Mouse (Mus musculus) kidney, embryonic 16.5 days (tissue): ENCODE measurements at regions not wholly inside any gene's neighbourhood (a gene's known extent, or its start where the extent isn't known, plus 50 kb on each side); places are given as distances from the start of the nearest gene placed in this dataset.
"Not testable (repeated sequence)": the region's sequence is repeated elsewhere in the genome, so short reads cannot be mapped to it uniquely, and the experiment has no call there.

ENCODE experiments used
- ATAC-seq: fragments of 200-750 bp; cut with Nextera tagmentation; 2 replicates; pipeline ENCODE4 v1.8.0; 2017; ENCODE audit warnings: moderate TSS enrichment; ENCODE audit not compliant: low FRiP score, low TSS enrichment
- H3K27ac ChIP-seq: fragments of 300-500 bp; sonication (generic); 2 replicates; pipeline ENCODE4 v1.5.1; 2014; ENCODE audit warnings: low read length
- H3K27me3 ChIP-seq: fragments of 300-500 bp; sonication (generic); 2 replicates; pipeline ENCODE4 v1.6.1; 2014; ENCODE audit warnings: low read length, control low read depth, mixed read lengths; ENCODE audit not compliant: insufficient read depth
- H3K36me3 ChIP-seq: fragments of 300-500 bp; sonication (generic); 2 replicates; pipeline ENCODE4 v1.6.1; 2014; ENCODE audit warnings: low read length, control low read depth, mixed read lengths; ENCODE audit not compliant: insufficient read depth
- H3K4me1 ChIP-seq: fragments of 300-500 bp; sonication (generic); 2 replicates; pipeline ENCODE4 v1.6.1; 2014; ENCODE audit warnings: low read length, control low read depth, mixed read lengths; ENCODE audit not compliant: insufficient read depth
- H3K4me2 ChIP-seq: fragments of 300-500 bp; sonication (generic); replicated peaks from 2 replicates; pipeline ENCODE4 v1.6.1; 2014; ENCODE audit warnings: low read depth, low read length
- H3K4me3 ChIP-seq: fragments of 300-500 bp; sonication (generic); 2 replicates; pipeline ENCODE4 v1.5.1; 2014; ENCODE audit warnings: mild to moderate bottlenecking, low read length
- H3K9ac ChIP-seq: fragments of 300-500 bp; sonication (generic); replicated peaks from 2 replicates; pipeline ENCODE4 v1.6.1; 2014; ENCODE audit warnings: low read length
- H3K9me3 ChIP-seq: fragments of 300-500 bp; sonication (generic); 2 replicates; pipeline ENCODE4 v1.6.1; 2016; ENCODE audit warnings: low read length, control low read depth
- WGBS: fragments of 180-500 bp; shearing (Covaris S2); extraction: QIAGEN DNeasy Blood & Tissue Kit; methylation state at CpG from one replicate; pipeline ENCODE4 v1.1.7; 2014; 5-methylcytosine and 5-hydroxymethylcytosine counted together

- Histone ChIP-seq H3K4me2 (no peak overlapping the region), H3K36me3 (no peaks in the 10 kb centered on the region), H3K27me3 (no peaks in the 10 kb centered on the region), H3K27ac (no peak overlapping the region), H3K4me3 (no peak overlapping the region), H3K9ac (no peak overlapping the region), H3K4me1 (no peaks in the 10 kb centered on the region), H3K9me3 (no peaks in the 10 kb centered on the region)
- no peak for ATAC-seq
- 54% methylated on average over 4 of the region's 4 CpGs for WGBS
Observed at GRCm38 (mm10) chr8:37215894-37216293, 222.5 kb downstream of the AI429214 start.

GRCm38 (mm10) chr8:37227091-37227490 is 233.7 kb downstream of the AI429214 start:
- Histone ChIP-seq H3K9ac (no peak overlapping the region), H3K9me3 (no peaks in the 10 kb centered on the region), H3K4me3 (no peak overlapping the region), H3K36me3 (no peaks in the 10 kb centered on the region), H3K4me1 (no peaks in the 10 kb centered on the region), H3K27me3 (no peaks in the 10 kb centered on the region), H3K27ac (no peak overlapping the region), H3K4me2 (no peak overlapping the region)
- WGBS, result 77% methylated on average over 2 of the region's 2 CpGs
- ATAC-seq, result no peak

GRCm38 (mm10) chr8:37237306-37237705 is 243.9 kb downstream of the AI429214 start:
- H3K4me3 ChIP-seq, result no peak overlapping the region
- H3K36me3 ChIP-seq, result no peaks in the 10 kb centered on the region
- no peak overlapping the region for H3K4me2 ChIP-seq
- H3K27me3 ChIP-seq, result no peaks in the 10 kb centered on the region
- H3K9me3 ChIP-seq, result no peaks in the 10 kb centered on the region
- H3K9ac ChIP-seq, result no peak overlapping the region
- ATAC-seq, result no peak
- no peaks in the 10 kb centered on the region for H3K4me1 ChIP-seq
- H3K27ac ChIP-seq, result no peak overlapping the region
- 82% methylated on average over 2 of the region's 2 CpGs for WGBS

- no peak for ATAC-seq
- H3K9ac ChIP-seq, result no peak overlapping the region
- H3K27ac ChIP-seq, result no peak overlapping the region
- no peak overlapping the region for H3K4me2 ChIP-seq
- no peaks in the 10 kb centered on the region for H3K27me3 ChIP-seq
- H3K9me3 ChIP-seq, result no peaks in the 10 kb centered on the region
- H3K4me1 ChIP-seq, result no peaks in the 10 kb centered on the region
- no peak overlapping the region for H3K4me3 ChIP-seq
- H3K36me3 ChIP-seq, result no peaks in the 10 kb centered on the region
Observed at GRCm38 (mm10) chr8:37239354-37239753, 245.9 kb downstream of the AI429214 start.

GRCm38 (mm10) chr8:37251234-37251633 is 257.8 kb downstream of the AI429214 start:
- H3K4me3 ChIP-seq, H3K4me2 ChIP-seq, H3K4me1 ChIP-seq, H3K9ac ChIP-seq, H3K9me3 ChIP-seq, H3K36me3 ChIP-seq, H3K27me3 ChIP-seq, H3K27ac ChIP-seq, ATAC-seq: not testable (repeated sequence)
- 66% methylated on average over 7 of the region's 7 CpGs for WGBS

- H3K9me3 ChIP-seq, result no peaks in the 10 kb centered on the region
- H3K4me2 ChIP-seq, result no peak overlapping the region
- no peak overlapping the region for H3K9ac ChIP-seq
- H3K36me3 ChIP-seq, result no peaks in the 10 kb centered on the region
- WGBS, result 80% methylated on average over 7 of the region's 7 CpGs
- H3K27ac ChIP-seq, result no peak overlapping the region
- ATAC-seq, result no peak
- no peak overlapping the region for H3K4me3 ChIP-seq
- H3K27me3 ChIP-seq, result no peaks in the 10 kb centered on the region
- no peaks in the 10 kb centered on the region for H3K4me1 ChIP-seq
Observed at GRCm38 (mm10) chr8:37291069-37291850, 297.9 kb downstream of the AI429214 start.
